20 mouse cellular contexts compared by ENCODE assay signal in genomic region chr13:93782823-93783222, GRCm38 (mm10). TPM values are rescaled to one million over a fixed set of nuclear protein-coding genes. Genes with fewer than 3 reads are reported as not detected.
DNase-seq lines count a peak whose midpoint lies in the region; ATAC-seq and TF ChIP-seq lines count a peak whose summit lies in the region.
"Had no signal": no experiment of that assay in that cellular context is flagged by ENCODE, and none has a peak within 500 bp of the region (broad histone marks: within the 10 kb centered on the region; RNA-seq: fewer than 3 reads in every experiment).

No protein-coding gene starts in this region.

- H3K27me3 ChIP-seq in CH12.LX (replicated peaks), result no peaks in the 10 kb centered on the region
- H3K27me3 ChIP-seq in splenic B cell, adult 2 months (ENCODE audit: control insufficient read depth, insufficient read depth, low read length, poor library complexity, severe bottlenecking), result no peaks in the 10 kb centered on the region
- H3K27me3 ChIP-seq: forebrain, embryonic 15.5 days; hindbrain, embryonic 15.5 days had no signal

- no peak for TF ChIP-seq POLR2A in CH12.LX (IDR thresholded peaks at IDR 0.05; ENCODE audit: low read depth, low read length)
- no peak for TF ChIP-seq POLR2A in bone marrow macrophage, adult 2 months (IDR thresholded peaks at IDR 0.05; ENCODE audit: borderline replicate concordance, low read depth, low read length)

- no peaks in the 10 kb centered on the region for H3K36me3 ChIP-seq in CH12.LX (replicated peaks in 1 of 2; ENCODE audit: control insufficient read depth in 1 of 2, insufficient read depth in 1 of 2, low read length in 1 of 2)
- H3K36me3 ChIP-seq in splenic B cell, adult 2 months (ENCODE audit: control insufficient read depth, insufficient read depth, low read length, poor library complexity, severe bottlenecking), result no peaks in the 10 kb centered on the region
- H3K36me3 ChIP-seq: embryonic facial prominence, embryonic 10.5 days; forebrain, embryonic 10.5 days; forebrain, embryonic 15.5 days; hindbrain, embryonic 15.5 days had no signal

- no peak overlapping the region for H3K27ac ChIP-seq in CH12.LX (ENCODE audit: insufficient read depth, low read depth)
- 0 out of 2 replicates have a peak overlapping the region, but pooled peaks have one; percentile 9 for H3K27ac ChIP-seq in bone marrow macrophage, adult 2 months (ENCODE audit: insufficient read depth, low read depth, low read length)
- H3K27ac ChIP-seq: embryonic facial prominence, embryonic 10.5 days; forebrain, embryonic 10.5 days; forebrain, embryonic 15.5 days; heart, adult 2 months; hindbrain, embryonic 15.5 days had no signal

- in situ Hi-C loops in CH12.LX (cut with MboI; ENCODE audit: low pct_ligation_motif_present, low pct_unique_long_range_greater_than_20kb, low sequenced_read_pairs), result loop anchor here (25.0 kb wide), 1 partner anchor 354 kb away; no protein-coding TSS in a partner anchor

- TF ChIP-seq CTCF in CH12.LX (conservative IDR thresholded peaks at IDR 0.05 in 1 of 2, IDR thresholded peaks at IDR 0.05 in 1 of 2; ENCODE audit: low read depth in 2 of 2, low read length in 2 of 2), result no peak
- no peak for TF ChIP-seq CTCF in bone marrow macrophage, adult 2 months (IDR thresholded peaks at IDR 0.05; ENCODE audit: low read depth, low read length)

- no peak for TF ChIP-seq EP300 in CH12.LX (IDR thresholded peaks at IDR 0.05; ENCODE audit: low read length)

- dilution Hi-C loops in CH12.LX (cut with MboI; ENCODE audit: extremely low pct_ligation_motif_present, extremely low pct_unique_long_range_greater_than_20kb, low sequenced_read_pairs), result no loop called here

- no peaks in the 10 kb centered on the region for H3K79me2 ChIP-seq in CH12.LX (replicated peaks; ENCODE audit: control insufficient read depth, extremely low read depth, insufficient read depth, poor library complexity, severe bottlenecking)

- H3K4me2 ChIP-seq in CH12.LX (ENCODE audit: insufficient read depth, low read depth, poor library complexity, severe bottlenecking), result no peak overlapping the region
- H3K4me2 ChIP-seq: forebrain, embryonic 15.5 days; heart, embryonic 11.5 days; hindbrain, embryonic 15.5 days had no signal

- no peak overlapping the region for H3K4me3 ChIP-seq in CH12.LX (replicated peaks in 1 of 3; ENCODE audit: low read depth in 2 of 3, low read length in 2 of 3, poor library complexity in 1 of 3)
- no peak overlapping the region for H3K4me3 ChIP-seq in bone marrow macrophage, adult 2 months (ENCODE audit: insufficient read depth, low read length)
- H3K4me3 ChIP-seq: embryonic facial prominence, embryonic 10.5 days; forebrain, embryonic 10.5 days; forebrain, embryonic 15.5 days; heart, adult 2 months; hindbrain, embryonic 15.5 days had no signal

- ATAC-seq in megakaryocyte, adult 5-6 weeks (ENCODE audit: poor library complexity, severe bottlenecking), result peak; percentile 76
- ATAC-seq: CD4-positive, CD25-positive, alpha-beta regulatory T cell, adult 4 months; forebrain, embryonic 15.5 days; intestine, embryonic 16.5 days had no signal

- H3K9me3 ChIP-seq in CH12.LX (replicated peaks; ENCODE audit: low read length), result peaks cover 2% of the 10 kb centered on the region
- H3K9me3 ChIP-seq: forebrain, embryonic 15.5 days; hindbrain, embryonic 15.5 days had no signal

- H3K4me1 ChIP-seq in CH12.LX (ENCODE audit: control insufficient read depth in 1 of 2, insufficient read depth in 2 of 2), result peaks cover 0 to 16% of the 10 kb centered on the region in 2 experiments; a peak in 2 of 4 replicates
- H3K4me1 ChIP-seq in bone marrow macrophage, adult 2 months (ENCODE audit: control insufficient read depth, insufficient read depth, low read length), result peaks cover 15% of the 10 kb centered on the region
- H3K4me1 ChIP-seq: embryonic facial prominence, embryonic 10.5 days; forebrain, embryonic 10.5 days; hindbrain, embryonic 15.5 days had no signal

- no peak overlapping the region for H3K9ac ChIP-seq in CH12.LX (ENCODE audit: insufficient read depth, low read depth)
- H3K9ac ChIP-seq: forebrain, embryonic 15.5 days; hindbrain, embryonic 15.5 days had no signal

- no peak for TF ChIP-seq RAD21 in CH12.LX (IDR thresholded peaks at IDR 0.05; ENCODE audit: low read depth, low read length)

- intact Hi-C loops in heart, postnatal 25 days (cut with DNase I), result no loop called here

- DNase-seq in CH12.LX (ENCODE audit: extremely low read depth), result peak; percentile 17
- peak; percentile 21 for DNase-seq in splenic B cell, adult 2 months (ENCODE audit: low read depth, low spot score)
- no peak for DNase-seq in cerebellum, adult 9-10 months
- no peak for DNase-seq in thymus, postnatal 4 days
- DNase-seq in heart, postnatal 25 days (ENCODE audit: low spot score), result no peak
- DNase-seq: adrenal gland, postnatal 10 days; cerebellum, adult 2 months; cerebellum, postnatal 14 days; gastrocnemius, postnatal 36 days; heart, adult 2 months; heart, postnatal 36 days had no signal

TF ChIP-seq in CH12.LX, 34 proteins besides CTCF, POLR2A, EP300 and RAD21:
- TF ChIP-seq RCOR1 (conservative IDR thresholded peaks at IDR 0.05; ENCODE audit: low read depth, low read length) (no peak), PAX5 (IDR thresholded peaks at IDR 0.05; ENCODE audit: low read length) (no peak), MYC (IDR thresholded peaks at IDR 0.05; ENCODE audit: low read depth, low read length) (no peak), ZNF384 (IDR thresholded peaks at IDR 0.05; ENCODE audit: low read depth, low read length) (no peak), USF1 (IDR thresholded peaks at IDR 0.05; ENCODE audit: low read depth, low read length) (no peak), NRF1 (IDR thresholded peaks at IDR 0.05; ENCODE audit: low read depth, low read length) (no peak), SIN3A (IDR thresholded peaks at IDR 0.05; ENCODE audit: low read length) (no peak), HCFC1 (IDR thresholded peaks at IDR 0.05; ENCODE audit: low read depth, low read length) (no peak)

RNA-seq across cellular contexts. Expression of gene Arsb, which starts 11.4 kb away (rescaled TPM):
- total RNA-seq in CH12.LX (2012; rRNA removed), result 1.0 TPM in 2 replicates
- 1.5 and 2.0 TPM in 2 replicates for total RNA-seq in CH12.LX (2014; rRNA removed)
- polyA plus RNA-seq in CH12.LX (2012; ENCODE audit: insufficient read length, low read depth), result 7.8 and 9.8 TPM in 2 replicates
- 18.5 and 21.8 TPM in 2 replicates for polyA plus RNA-seq in bone marrow macrophage, adult 2 months (2012; ENCODE audit: insufficient read depth, insufficient read length, missing spikeins)
- total RNA-seq in megakaryocyte, adult 5-6 weeks (2015), result 94.6 and 95.0 TPM in 2 replicates
- 21.8 and 28.0 TPM in 2 replicates for total RNA-seq in megakaryocyte, adult 5-6 weeks (2017)
- total RNA-seq in heart, postnatal 25 days (2021), result 1 to 10 TPM; 4.9 to 5.4 TPM

Comparison
In these comparisons a context has a peak if more than half of its experiments do, and no peak if none do; other contexts are left out.
1. DNase-seq: peak in CH12.LX (single experiment) and splenic B cell, adult 2 months (single experiment); none in cerebellum, adult 9-10 months (single experiment), thymus, postnatal 4 days (single experiment) and heart, postnatal 25 days (single experiment).